Mouse (Mus musculus) heart, embryonic 13.5 days (tissue): Measurements from ENCODE around the gene Oma1. TPM values are rescaled to one million over a fixed set of nuclear protein-coding genes. Genes with fewer than 3 reads are reported as not detected.

Experiments used
- ATAC-seq: fragments of 200-750 bp; cut with Nextera tagmentation; 2 replicates; pipeline ENCODE4 v1.8.0; 2017; ENCODE audit warnings: moderate TSS enrichment; ENCODE audit not compliant: insufficient number of reproducible peaks, low FRiP score, low TSS enrichment; ENCODE audit errors: extremely low read depth
- H3K27ac ChIP-seq: fragments of 300-500 bp; sonication (generic); replicated peaks from 2 replicates; pipeline ENCODE4 v1.5.1; 2015; ENCODE audit warnings: moderate library complexity, mild to moderate bottlenecking, inconsistent platforms
- H3K27me3 ChIP-seq: fragments of 300-500 bp; sonication (generic); replicated peaks from 2 replicates; pipeline ENCODE4 v1.6.1; 2015; ENCODE audit warnings: mild to moderate bottlenecking, inconsistent platforms
- H3K36me3 ChIP-seq: fragments of 300-500 bp; sonication (generic); 2 replicates; pipeline ENCODE4 v1.6.1; 2015; ENCODE audit warnings: mild to moderate bottlenecking, inconsistent platforms
- H3K4me1 ChIP-seq: fragments of 300-500 bp; sonication (generic); 2 replicates; pipeline ENCODE4 v1.6.1; 2015; ENCODE audit warnings: inconsistent platforms
- H3K4me2 ChIP-seq: fragments of 300-500 bp; sonication (generic); 2 replicates; pipeline ENCODE4 v1.6.1; 2015; ENCODE audit warnings: inconsistent platforms, mild to moderate bottlenecking, moderate library complexity
- H3K4me3 ChIP-seq: fragments of 300-500 bp; sonication (generic); 2 replicates; pipeline ENCODE4 v1.5.1; 2015; ENCODE audit warnings: moderate library complexity, mild to moderate bottlenecking, inconsistent platforms
- H3K9ac ChIP-seq: fragments of 300-500 bp; sonication (generic); 2 replicates; pipeline ENCODE4 v1.6.1; 2015; ENCODE audit warnings: inconsistent platforms, mild to moderate bottlenecking, moderate library complexity
- H3K9me3 ChIP-seq: fragments of 300-500 bp; sonication (generic); 2 replicates; pipeline ENCODE4 v1.6.1; 2016; ENCODE audit warnings: inconsistent platforms
- WGBS: fragments of 180-500 bp; shearing (Covaris S2); methylation state at CpG from one replicate; pipeline ENCODE4 v1.1.7; 2015; ENCODE audit warnings: mixed read lengths; 5-methylcytosine and 5-hydroxymethylcytosine counted together
- polyA plus RNA-seq: library from polyadenylated mRNA; unstranded; fragments of >200 nt; fragmentation: Nextera tagmentation; extraction: Ambion mirVana; gene quantifications from 2 replicates; pipeline ENCODE4 v1.2.1, GENCODE M21; 2015

Oma1 gene
- polyA plus RNA-seq, 1 experiment from 2014 or later = 19.0 TPM

GRCm38 (mm10) chr4:103358941-103359448 lies 45.4 kb downstream of the Oma1 start:
- WGBS = 78% methylated on average over 9 of the region's 9 CpGs
- H3K27ac ChIP-seq = no peak overlapping the region

GRCm38 (mm10) chr4:103382171-103382570 lies 68.6 kb downstream of the Oma1 start:
- H3K4me2 ChIP-seq = no peak overlapping the region
- WGBS = 76% methylated on average over 5 of the region's 5 CpGs
- no peak overlapping the region for H3K9ac ChIP-seq
- H3K9me3 ChIP-seq = no peaks in the 10 kb centered on the region
- no peaks in the 10 kb centered on the region for H3K27me3 ChIP-seq
- H3K4me3 ChIP-seq = no peak overlapping the region
- no peak overlapping the region for H3K27ac ChIP-seq
- no peaks in the 10 kb centered on the region for H3K4me1 ChIP-seq
- no peaks in the 10 kb centered on the region for H3K36me3 ChIP-seq
- no peak for ATAC-seq

More at GRCm38 (mm10) chr4:103358941-103359448, 45.4 kb downstream of the Oma1 start:
- no peak for ATAC-seq
- H3K27me3 ChIP-seq = no peaks in the 10 kb centered on the region
- H3K4me3 ChIP-seq = no peak overlapping the region
- H3K4me1 ChIP-seq = no peaks in the 10 kb centered on the region
- no peak overlapping the region for H3K4me2 ChIP-seq
- no peaks in the 10 kb centered on the region for H3K9me3 ChIP-seq
- no peak overlapping the region for H3K9ac ChIP-seq
- peaks cover 6% of the 10 kb centered on the region; the same call in 1 of the 2 replicates for H3K36me3 ChIP-seq

DNA sequence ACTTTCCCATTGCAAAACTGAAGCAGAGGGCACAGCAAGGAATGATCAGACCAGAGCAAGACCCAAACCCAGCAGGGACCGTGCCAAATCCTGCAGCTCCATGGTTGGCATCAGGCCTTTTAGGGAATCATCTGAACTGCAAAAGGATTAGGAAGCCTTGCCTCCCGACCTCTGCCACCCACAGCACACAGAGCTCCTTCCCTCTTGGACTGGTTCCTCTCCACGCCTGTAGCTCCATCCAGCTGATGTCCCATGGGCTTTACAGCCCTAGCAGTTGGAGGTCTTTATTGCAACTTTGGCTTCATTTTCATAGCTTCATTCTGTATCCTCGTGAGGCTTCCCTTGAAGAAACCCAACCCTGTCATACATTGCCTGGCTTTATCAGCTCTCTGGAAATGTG lies 71.4 kb downstream of the Oma1 start:
- H3K9me3 ChIP-seq = no peaks in the 10 kb centered on the region
- H3K27ac ChIP-seq = no peak overlapping the region
- no peaks in the 10 kb centered on the region for H3K36me3 ChIP-seq
- no peak for ATAC-seq
- H3K4me3 ChIP-seq = no peak overlapping the region
- WGBS = 54% methylated on average over 4 of the region's 4 CpGs
- no peaks in the 10 kb centered on the region for H3K4me1 ChIP-seq
- H3K4me2 ChIP-seq = no peak overlapping the region
- H3K9ac ChIP-seq = no peak overlapping the region
- H3K27me3 ChIP-seq = no peaks in the 10 kb centered on the region

DNA sequence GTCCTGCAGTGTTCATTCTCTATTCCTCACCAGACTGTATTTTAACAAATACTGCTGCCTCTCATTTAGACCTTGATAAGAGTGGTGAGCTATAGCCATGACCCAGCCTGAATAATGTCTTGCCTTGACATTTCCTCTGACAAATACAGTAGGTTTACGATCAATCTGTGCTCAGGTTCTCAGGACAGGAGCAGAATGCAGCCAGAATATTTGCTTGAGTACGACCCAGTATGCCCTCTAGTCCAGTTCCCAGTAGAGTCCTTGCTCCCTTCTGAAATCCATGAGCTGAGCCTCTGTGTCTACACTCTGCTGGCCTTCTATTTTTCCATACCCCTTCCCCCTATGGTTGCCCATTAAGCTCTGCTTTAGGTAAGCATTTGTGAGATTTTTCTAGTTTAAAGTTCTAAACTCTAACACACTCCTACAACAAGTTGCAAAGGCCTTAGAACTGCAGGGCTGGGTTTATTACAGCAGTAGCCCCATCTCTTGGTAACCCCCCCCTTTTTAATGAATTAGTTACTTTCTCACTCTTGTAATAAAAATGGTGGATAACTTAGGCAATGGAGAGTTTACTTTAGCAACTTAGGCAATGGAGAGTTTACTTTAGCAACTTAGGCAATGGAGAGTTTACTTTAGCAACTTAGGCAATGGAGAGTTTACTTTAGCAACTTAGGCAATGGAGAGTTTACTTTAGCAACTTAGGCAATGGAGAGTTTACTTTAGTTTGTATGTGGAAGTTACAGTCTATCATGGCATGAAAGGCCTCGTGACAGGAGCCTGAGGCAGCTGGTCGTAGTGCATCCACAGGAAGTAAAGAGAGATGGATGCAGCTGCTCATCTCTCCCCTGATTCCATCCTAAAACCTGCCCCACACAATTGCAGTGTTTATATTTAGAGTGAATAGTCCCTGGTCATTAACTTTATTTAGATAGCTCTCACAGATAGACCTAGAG lies 72.5 kb downstream of the Oma1 start:
- Histone ChIP-seq H3K4me1 (no peaks in the 10 kb centered on the region), H3K9ac (no peak overlapping the region), H3K9me3 (no peaks in the 10 kb centered on the region), H3K4me2 (no peak overlapping the region), H3K4me3 (no peak overlapping the region), H3K27ac (no peak overlapping the region), H3K27me3 (no peaks in the 10 kb centered on the region), H3K36me3 (no peaks in the 10 kb centered on the region)
- ATAC-seq = no peak
- WGBS = 66% methylated on average over 4 of the region's 4 CpGs

GRCm38 (mm10) chr4:103387292-103387691 lies 73.7 kb downstream of the Oma1 start:
- H3K9ac ChIP-seq = no peak overlapping the region
- no peak overlapping the region for H3K27ac ChIP-seq
- WGBS = 60% methylated on average over 3 of the region's 3 CpGs
- no peaks in the 10 kb centered on the region for H3K9me3 ChIP-seq
- no peaks in the 10 kb centered on the region for H3K4me1 ChIP-seq
- no peak for ATAC-seq
- no peaks in the 10 kb centered on the region for H3K36me3 ChIP-seq
- no peak overlapping the region for H3K4me3 ChIP-seq
- H3K27me3 ChIP-seq = no peaks in the 10 kb centered on the region
- H3K4me2 ChIP-seq = no peak overlapping the region

DNA sequence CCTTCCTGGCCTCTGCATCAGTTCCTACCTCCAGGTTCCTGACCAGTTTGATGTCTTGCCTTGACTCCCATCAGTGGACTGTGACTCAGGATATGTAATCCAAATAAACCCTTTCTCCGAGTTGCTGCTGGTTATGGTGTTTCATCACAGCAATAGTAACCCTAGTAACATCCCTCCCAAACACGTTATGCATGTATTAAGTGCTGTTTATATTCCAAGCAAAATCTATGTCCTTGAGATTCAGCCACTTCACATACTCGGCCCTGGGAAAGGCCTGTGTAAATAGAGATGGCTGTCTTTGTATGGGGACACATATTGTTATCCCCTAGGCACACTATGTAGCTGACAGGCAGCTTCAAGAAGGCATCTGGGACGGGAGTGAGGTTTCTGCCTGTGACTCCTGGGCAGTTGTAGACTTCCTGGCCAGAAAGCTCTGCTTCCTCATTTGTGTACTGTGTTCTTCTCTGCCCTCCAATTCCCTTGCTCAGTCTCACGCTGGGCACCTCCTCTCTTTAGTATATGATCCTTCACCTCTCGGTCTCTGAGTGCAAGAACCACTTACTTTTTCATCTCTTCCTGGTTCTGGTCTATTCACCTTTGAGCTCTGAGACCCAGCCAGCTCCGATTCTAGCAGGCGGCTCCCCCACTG lies 75.0 kb downstream of the Oma1 start:
- no peak for ATAC-seq
- Histone ChIP-seq H3K9me3 (no peaks in the 10 kb centered on the region), H3K4me2 (no peak overlapping the region), H3K9ac (no peak overlapping the region), H3K27me3 (no peaks in the 10 kb centered on the region), H3K27ac (no peak overlapping the region), H3K36me3 (no peaks in the 10 kb centered on the region), H3K4me3 (no peak overlapping the region), H3K4me1 (no peaks in the 10 kb centered on the region)
- 64% methylated on average over 8 of the region's 8 CpGs for WGBS

- Histone ChIP-seq H3K27ac (no peak overlapping the region), H3K4me3 (no peak overlapping the region), H3K9ac (no peak overlapping the region), H3K36me3 (no peaks in the 10 kb centered on the region), H3K4me2 (no peak overlapping the region), H3K9me3 (no peaks in the 10 kb centered on the region), H3K27me3 (no peaks in the 10 kb centered on the region), H3K4me1 (no peaks in the 10 kb centered on the region)
- WGBS = 33% methylated on average over 3 of the region's 3 CpGs
- no peak for ATAC-seq
Observed at GRCm38 (mm10) chr4:103389583-103389982, 76.0 kb downstream of the Oma1 start.

DNA sequence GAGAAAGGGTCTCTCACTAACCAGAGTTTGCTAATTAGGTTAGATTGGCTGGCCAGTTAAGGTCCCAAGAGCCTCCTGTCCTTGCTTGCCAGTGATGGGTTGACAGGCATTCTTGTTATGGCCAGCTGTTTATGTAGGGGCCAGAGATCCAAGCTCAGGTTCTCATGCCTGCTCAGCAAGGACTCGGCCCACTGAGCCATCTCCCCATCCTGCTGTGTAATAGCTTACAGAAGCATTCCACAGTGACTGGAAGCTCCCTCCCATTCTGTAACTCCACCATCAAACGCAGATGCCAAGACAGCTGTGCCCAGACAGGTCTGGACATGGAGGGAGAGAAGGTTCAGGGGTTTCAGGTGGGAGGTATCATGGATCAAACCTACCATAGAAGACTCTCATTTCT lies 76.9 kb downstream of the Oma1 start:
- Histone ChIP-seq H3K27ac (no peak overlapping the region), H3K9ac (no peak overlapping the region), H3K4me2 (no peak overlapping the region), H3K4me3 (no peak overlapping the region), H3K4me1 (no peaks in the 10 kb centered on the region), H3K36me3 (no peaks in the 10 kb centered on the region), H3K9me3 (no peaks in the 10 kb centered on the region), H3K27me3 (no peaks in the 10 kb centered on the region)
- no peak for ATAC-seq
- WGBS = 60% methylated on average over 2 of the region's 2 CpGs

- Histone ChIP-seq H3K27ac (no peak overlapping the region), H3K9me3 (no peaks in the 10 kb centered on the region), H3K4me3 (no peak overlapping the region), H3K4me2 (no peak overlapping the region), H3K36me3 (no peaks in the 10 kb centered on the region), H3K4me1 (no peaks in the 10 kb centered on the region), H3K27me3 (no peaks in the 10 kb centered on the region), H3K9ac (no peak overlapping the region)
- WGBS = 81% methylated on average over 4 of the region's 4 CpGs
- ATAC-seq = no peak
Observed at GRCm38 (mm10) chr4:103395066-103395465, 81.5 kb downstream of the Oma1 start.

DNA sequence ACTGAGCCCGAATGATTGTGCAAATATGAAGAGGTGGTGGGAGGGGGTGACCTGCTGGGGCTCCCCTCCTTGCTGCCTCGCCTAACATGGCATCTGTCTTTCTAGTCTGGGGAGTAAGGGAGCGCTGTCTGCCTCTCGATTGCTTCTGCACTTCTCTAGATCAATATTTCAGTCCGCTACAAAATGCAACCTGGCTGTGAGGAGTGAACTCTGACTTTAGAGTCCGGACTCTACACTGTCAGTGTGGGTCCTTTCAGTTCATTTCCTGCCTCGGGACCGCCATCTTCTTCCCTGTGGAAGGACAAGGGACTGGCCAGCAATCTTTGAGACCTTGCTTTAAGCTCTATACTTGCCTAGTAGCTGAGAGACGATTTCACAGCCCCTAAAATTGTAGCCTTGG lies 82.3 kb downstream of the Oma1 start:
- no peak overlapping the region for H3K4me3 ChIP-seq
- 77% methylated on average over 9 of the region's 9 CpGs for WGBS
- no peaks in the 10 kb centered on the region for H3K36me3 ChIP-seq
- no peak overlapping the region for H3K27ac ChIP-seq
- H3K4me1 ChIP-seq = no peaks in the 10 kb centered on the region
- H3K27me3 ChIP-seq = no peaks in the 10 kb centered on the region
- no peak overlapping the region for H3K4me2 ChIP-seq
- no peaks in the 10 kb centered on the region for H3K9me3 ChIP-seq
- no peak overlapping the region for H3K9ac ChIP-seq
- ATAC-seq = no peak

GRCm38 (mm10) chr4:103396876-103397275 lies 83.3 kb downstream of the Oma1 start:
- ATAC-seq = no peak
- H3K9me3 ChIP-seq = no peaks in the 10 kb centered on the region

More at GRCm38 (mm10) chr4:103396876-103397275, 83.3 kb downstream of the Oma1 start:
- Histone ChIP-seq H3K27me3 (no peaks in the 10 kb centered on the region), H3K4me1 (no peaks in the 10 kb centered on the region), H3K36me3 (no peaks in the 10 kb centered on the region), H3K27ac (no peak overlapping the region), H3K9ac (no peak overlapping the region), H3K4me2 (no peak overlapping the region), H3K4me3 (no peak overlapping the region)
- 71% methylated on average over 4 of the region's 4 CpGs for WGBS
